Mouse (Mus musculus): Measurements from ENCODE around the gene Akap13.

DNA sequence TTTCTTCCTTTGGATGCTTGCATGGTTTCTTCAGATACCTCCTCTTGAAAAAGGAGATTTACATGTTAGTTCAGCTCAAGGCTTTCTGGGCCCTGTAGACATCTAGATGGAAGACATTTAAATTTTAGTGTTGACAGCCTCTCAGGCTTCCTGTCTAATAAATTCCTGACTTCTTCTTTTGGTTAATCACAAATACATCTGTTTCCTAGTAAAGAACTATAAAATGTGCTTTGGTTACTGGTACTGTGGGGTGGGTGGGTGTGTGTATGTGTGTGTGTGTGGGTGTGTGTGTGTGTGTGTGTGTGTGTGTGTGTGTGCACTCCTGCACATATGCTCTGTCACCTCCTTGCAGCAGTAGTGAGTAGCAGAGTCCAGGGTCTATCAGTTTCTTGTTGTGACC is 262.0 kb downstream of the Akap13 start:
- TF ChIP-seq POLR2A (IDR thresholded peaks at IDR 0.05; ENCODE audit: borderline replicate concordance, extremely low read depth, low read depth, low read length): no peak
- no peak for TF ChIP-seq CTCF (IDR thresholded peaks at IDR 0.05; ENCODE audit: insufficient read depth, low read length)
